Mouse (Mus musculus) erythroblast, embryonic 14.5 days (primary cell): ENCODE measurements around the gene Usf3.

Experiments used
- GATA1 ChIP-seq: IDR thresholded peaks from 2 replicates; pipeline ENCODE4 v1.6.1; 2012; ENCODE audit warnings: low read length, inconsistent platforms, mixed read lengths
- TAL1 ChIP-seq: IDR thresholded peaks from 3 replicates; pipeline ENCODE4 v1.6.1; 2012; ENCODE audit warnings: low read length, inconsistent platforms, mixed read lengths

- no peak for TF ChIP-seq TAL1
- no peak for TF ChIP-seq GATA1
Observed at GRCm38 (mm10) chr16:44252735-44253134, 79.7 kb downstream of the Usf3 start.
